Mouse (Mus musculus): Measurements from ENCODE around the gene Myo10.
A peak's percentile ranks its signal among the peaks of the same experiment; 100 is the strongest.

Gene Myo10

GRCm38 (mm10) chr15:25622200-25622866 is at the start of gene Myo10:
TSS of gene Myo10 (plus strand) at chr15:25622525.
- DNase-seq (ENCODE audit: low spot score in 2 of 2), result peak; percentile 90 to 93

- DNase-seq (ENCODE audit: low spot score in 2 of 2), result no peak
Measured at GRCm38 (mm10) chr15:25573113-25573512, 49.2 kb upstream of the Myo10 start.

GRCm38 (mm10) chr15:25573876-25574601 is 48.3 kb upstream of the Myo10 start:
- DNase-seq (ENCODE audit: low spot score in 2 of 2), result no peak

- no peak for DNase-seq (ENCODE audit: low spot score in 2 of 2)
Measured at GRCm38 (mm10) chr15:25577327-25578051, 44.8 kb upstream of the Myo10 start.

GRCm38 (mm10) chr15:25578369-25578768 is 44.0 kb upstream of the Myo10 start:
- no peak for DNase-seq (ENCODE audit: low spot score in 2 of 2)

- peak in 1 of 2 experiments; percentile 9 for DNase-seq (ENCODE audit: low spot score in 2 of 2)
Measured at GRCm38 (mm10) chr15:25580731-25581130, 41.6 kb upstream of the Myo10 start.

- DNase-seq (ENCODE audit: low spot score in 2 of 2), result no peak
Measured at GRCm38 (mm10) chr15:25582055-25582454, 40.3 kb upstream of the Myo10 start.

GRCm38 (mm10) chr15:25583361-25583760 is 39.0 kb upstream of the Myo10 start:
- DNase-seq (ENCODE audit: low spot score in 2 of 2), result no peak

GRCm38 (mm10) chr15:25586828-25587227 is 35.5 kb upstream of the Myo10 start:
- no peak for DNase-seq (ENCODE audit: low spot score in 2 of 2)

- no peak for DNase-seq (ENCODE audit: low spot score in 2 of 2)
Measured at GRCm38 (mm10) chr15:25587943-25588342, 34.4 kb upstream of the Myo10 start.

- DNase-seq (ENCODE audit: low spot score in 2 of 2), result no peak
Measured at GRCm38 (mm10) chr15:25589318-25589902, 32.9 kb upstream of the Myo10 start.

GRCm38 (mm10) chr15:25589916-25590315 is 32.4 kb upstream of the Myo10 start:
- peak in 1 of 2 experiments; percentile 6 for DNase-seq (ENCODE audit: low spot score in 2 of 2)

GRCm38 (mm10) chr15:25590891-25591290 is 31.4 kb upstream of the Myo10 start:
- DNase-seq (ENCODE audit: low spot score in 2 of 2), result no peak

- DNase-seq (ENCODE audit: low spot score in 2 of 2), result no peak
Measured at GRCm38 (mm10) chr15:25591964-25592363, 30.4 kb upstream of the Myo10 start.

GRCm38 (mm10) chr15:25593469-25594150 is 28.7 kb upstream of the Myo10 start:
- no peak for DNase-seq (ENCODE audit: low spot score in 2 of 2)

GRCm38 (mm10) chr15:25598313-25598712 is 24.0 kb upstream of the Myo10 start:
- no peak for DNase-seq (ENCODE audit: low spot score in 2 of 2)

GRCm38 (mm10) chr15:25602306-25602705 is 20.0 kb upstream of the Myo10 start:
- DNase-seq (ENCODE audit: low spot score in 2 of 2), result no peak

- no peak for DNase-seq (ENCODE audit: low spot score in 2 of 2)
Measured at GRCm38 (mm10) chr15:25603286-25603685, 19.0 kb upstream of the Myo10 start.

GRCm38 (mm10) chr15:25604231-25604630 is 18.1 kb upstream of the Myo10 start:
- DNase-seq (ENCODE audit: low spot score in 2 of 2), result no peak

GRCm38 (mm10) chr15:25605376-25605775 is 16.9 kb upstream of the Myo10 start:
- no peak for DNase-seq (ENCODE audit: low spot score in 2 of 2)

GRCm38 (mm10) chr15:25608742-25609141 is 13.6 kb upstream of the Myo10 start:
- no peak for DNase-seq (ENCODE audit: low spot score in 2 of 2)

- DNase-seq (ENCODE audit: low spot score in 2 of 2), result no peak
Measured at GRCm38 (mm10) chr15:25609253-25609652, 13.1 kb upstream of the Myo10 start.
